Mouse (Mus musculus): ENCODE results near the gene Lrrc34.

DNA sequence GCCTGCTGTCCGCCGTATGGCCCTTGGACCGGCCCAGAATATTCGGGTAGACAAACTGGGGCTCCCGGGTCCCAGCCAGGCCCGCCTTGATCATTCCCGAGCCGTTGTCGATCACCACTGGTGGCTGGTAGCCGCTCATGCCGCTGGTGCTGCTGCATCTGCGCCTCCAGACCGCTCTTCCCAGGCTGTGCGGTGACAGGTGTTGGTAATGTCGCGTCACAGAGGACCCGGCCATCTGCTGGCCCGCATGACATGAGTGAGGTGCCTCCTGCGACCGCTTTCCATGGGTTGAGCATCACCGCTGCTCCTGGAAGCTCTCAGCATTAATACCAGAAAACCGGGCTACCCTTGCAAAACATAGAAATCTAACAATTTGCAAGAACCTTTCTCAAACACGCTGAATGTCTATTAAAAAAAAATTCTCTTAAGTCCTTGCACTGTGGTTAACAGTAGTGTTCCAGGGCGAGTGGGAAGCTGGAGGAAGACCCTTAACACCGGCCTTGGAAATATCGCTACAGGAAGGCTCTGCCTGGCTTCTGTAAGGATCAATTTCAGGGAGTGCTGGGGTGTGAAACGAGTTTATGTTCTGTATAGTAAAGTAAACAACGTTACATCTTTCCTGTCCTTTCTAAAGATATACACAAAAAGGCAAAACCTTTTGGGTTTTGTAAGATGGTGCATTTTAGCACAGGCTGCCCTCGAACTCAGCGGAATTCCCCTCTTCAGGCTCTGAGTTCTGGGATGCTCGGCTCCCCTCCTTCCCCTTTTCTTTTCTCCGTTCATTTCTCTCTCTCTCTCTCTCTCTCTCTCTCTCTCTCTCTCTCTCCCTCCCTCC lies 47.7 kb downstream of the Lrrc34 start, which contains the start of gene Actrt3:
- TF ChIP-seq CTCF (conservative IDR thresholded peaks at IDR 0.05 in 1 of 2, IDR thresholded peaks at IDR 0.05 in 1 of 2; ENCODE audit: low read depth in 2 of 2, low read length in 2 of 2), result no peak
- no peak for TF ChIP-seq MAFK (IDR thresholded peaks at IDR 0.05; ENCODE audit: insufficient replicate concordance, low read length)
- TF ChIP-seq ZKSCAN1 (IDR thresholded peaks at IDR 0.05; ENCODE audit: borderline replicate concordance, low read depth, low read length), result no peak
- no peak for TF ChIP-seq ZNF384 (IDR thresholded peaks at IDR 0.05; ENCODE audit: low read depth, low read length)
- TF ChIP-seq MEF2A (IDR thresholded peaks at IDR 0.05; ENCODE audit: borderline replicate concordance, low read depth, low read length), result no peak
- no peak for TF ChIP-seq CHD1 (IDR thresholded peaks at IDR 0.05; ENCODE audit: low read depth, low read length)
- TF ChIP-seq E2F4 (IDR thresholded peaks at IDR 0.05; ENCODE audit: insufficient replicate concordance, low read depth, low read length), result no peak
- no peak for TF ChIP-seq USF1 (IDR thresholded peaks at IDR 0.05; ENCODE audit: low read depth, low read length)
